Mouse (Mus musculus) heart, adult 8-10 months (tissue): ENCODE measurements around the gene Tmem179b. TPM values are rescaled to one million over a fixed set of nuclear protein-coding genes. Genes with fewer than 3 reads are reported as not detected.

Experiments used
- DNase-seq: peaks from one replicate; pipeline ENCODE4 v3.0.0; 2022; ENCODE audit warnings: low spot score
- total RNA-seq, 4 experiments: library from RNA; stranded (reverse); gene quantifications; 2 replicates each; pipeline ENCODE4 v1.2.4; 2022

The Tmem179b gene
- total RNA-seq = 10 to 100 TPM; 18.2 to 21.5 (median 19.5) TPM

DNA sequence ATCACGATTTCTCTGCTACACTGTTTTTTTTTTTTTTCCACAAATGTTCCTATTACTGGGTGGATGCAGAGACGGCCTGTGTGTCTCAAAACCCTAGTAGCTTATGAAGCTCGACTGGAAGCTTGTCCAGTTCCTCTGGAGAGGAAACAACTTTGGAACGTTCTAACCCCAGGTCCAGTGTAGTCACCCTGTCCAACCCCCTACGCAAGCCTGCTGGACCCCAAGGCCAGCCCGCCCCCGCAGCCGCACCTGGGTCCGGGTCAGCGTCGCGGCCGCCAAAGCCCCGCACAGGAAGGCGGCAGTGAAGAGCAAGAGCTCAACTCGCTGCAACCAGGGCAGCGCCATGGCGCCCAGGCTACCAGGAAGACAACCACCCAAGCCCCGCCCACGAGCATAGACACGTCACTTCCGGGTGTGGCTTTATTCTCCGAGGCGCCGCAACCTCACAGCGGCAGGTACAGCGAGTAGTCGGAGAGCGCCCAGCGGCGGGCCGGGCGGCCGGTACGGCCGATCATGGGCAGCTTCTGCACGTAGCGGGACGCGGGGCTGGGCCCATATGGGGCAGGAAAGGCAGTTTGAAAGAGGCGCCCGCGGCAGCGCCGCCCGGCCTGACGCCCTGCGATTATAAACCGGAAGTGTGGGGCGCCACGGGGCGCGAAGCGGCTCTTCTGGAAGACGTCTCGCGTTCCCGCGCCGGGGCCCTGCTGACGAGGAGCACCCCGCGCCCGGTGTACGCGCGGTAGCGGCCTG is at the start of gene Tmem179b:
TSS of gene Tmem179b (minus strand) at position 382 of the 750 bp plus-strand sequence.
- DNase-seq = peak; percentile 95

DNA sequence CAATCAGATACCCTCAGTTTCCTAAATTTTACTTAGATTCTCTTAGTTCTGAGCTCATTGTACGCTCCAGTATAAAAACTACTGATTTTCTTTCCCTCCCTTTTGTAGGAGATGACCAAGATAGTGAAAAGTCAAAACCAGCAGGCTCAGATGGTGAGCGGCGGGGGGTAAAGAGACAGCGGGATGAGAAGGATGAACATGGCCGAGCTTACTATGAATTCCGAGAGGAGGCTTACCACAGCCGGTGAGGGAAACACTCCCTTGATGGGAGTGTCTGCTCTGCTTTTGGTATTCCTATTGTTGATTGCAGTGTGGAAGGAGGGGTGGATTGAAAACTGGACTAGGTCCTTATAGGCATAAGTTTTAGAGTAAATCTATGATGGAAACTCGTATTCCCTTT is 48.4 kb upstream of the Tmem179b start:
- no peak for DNase-seq

DNA sequence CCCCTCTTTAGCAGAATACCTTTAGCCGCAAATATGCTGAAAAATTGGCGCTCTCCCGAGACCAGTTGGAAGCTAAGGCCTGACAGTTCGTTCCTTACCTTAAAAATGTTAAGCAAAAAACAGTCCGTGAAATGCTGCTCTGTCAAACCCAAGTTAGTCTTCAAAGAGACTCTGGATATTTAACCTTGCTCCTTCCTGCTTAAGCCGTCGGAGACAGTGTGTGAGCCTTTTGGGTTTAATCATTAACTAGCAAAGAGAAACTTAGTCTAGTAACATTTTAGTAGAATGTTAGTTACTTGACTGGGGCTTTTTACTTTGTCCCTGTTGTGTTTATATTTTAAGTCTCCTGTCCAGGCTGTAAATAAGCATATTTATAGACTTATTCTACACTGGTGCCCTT is 46.9 kb upstream of the Tmem179b start:
- no peak for DNase-seq

DNA sequence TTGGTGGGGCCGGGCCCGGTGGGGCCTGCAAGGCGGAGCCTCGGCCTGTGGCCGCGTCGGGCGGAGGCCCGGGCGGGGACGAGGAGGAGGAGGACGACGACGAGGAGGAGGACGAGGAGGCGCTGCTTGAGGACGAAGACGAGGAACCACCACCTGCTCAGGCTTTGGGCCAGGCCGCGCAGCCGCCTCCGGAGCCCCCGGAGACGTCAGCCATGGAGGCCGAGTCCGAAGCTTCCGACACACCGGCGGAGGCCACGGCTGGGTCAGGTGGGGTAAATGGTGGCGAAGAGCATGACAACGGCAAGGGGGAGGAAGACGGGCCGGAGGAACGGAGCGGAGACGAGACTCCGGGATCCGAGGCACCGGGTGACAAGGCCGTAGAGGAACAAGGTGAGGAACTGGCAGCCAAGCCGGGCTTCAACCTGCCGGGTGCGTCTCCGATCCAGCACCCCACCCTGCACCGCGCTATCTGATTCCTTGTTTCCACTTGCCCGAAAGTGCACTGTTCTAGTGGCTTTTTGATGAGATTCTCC is 46.2 kb upstream of the Tmem179b start:
- DNase-seq = no peak

GRCm38 (mm10) chr19:8819596-8820423 is 45.5 kb upstream of the Tmem179b start, which contains the start of gene Hnrnpul2:
Hnrnpul2 (plus strand) TSS chr19:8820010.
- DNase-seq = peak; percentile 98

- DNase-seq = peak; percentile 98
Measured at GRCm38 (mm10) chr19:8818801-8819595, 44.7 kb upstream of the Tmem179b start, which contains the start of gene Ttc9c. Ttc9c (minus strand) TSS chr19:8819333.

GRCm38 (mm10) chr19:8818301-8818798 is 44.1 kb upstream of the Tmem179b start:
- DNase-seq = no peak

DNA sequence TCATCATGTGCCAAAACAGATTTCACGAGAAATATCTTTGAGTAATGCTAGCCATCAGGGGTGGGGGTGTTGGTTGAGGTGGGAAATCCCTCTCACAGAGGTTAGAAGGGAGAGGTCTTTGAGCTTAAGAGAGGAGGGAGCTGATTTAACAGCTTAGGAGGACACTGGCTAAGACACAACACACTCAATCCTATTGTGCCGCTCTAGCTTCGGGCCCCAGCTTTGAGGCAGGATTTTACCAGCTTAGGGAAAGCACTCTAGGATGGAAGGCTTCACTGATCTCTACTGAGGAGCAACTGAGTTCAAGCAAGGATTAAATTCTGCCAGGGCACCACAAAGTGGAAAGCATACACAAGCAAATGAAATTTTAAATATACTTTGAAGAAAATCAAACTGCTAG is 42.7 kb upstream of the Tmem179b start:
- DNase-seq = no peak

DNA sequence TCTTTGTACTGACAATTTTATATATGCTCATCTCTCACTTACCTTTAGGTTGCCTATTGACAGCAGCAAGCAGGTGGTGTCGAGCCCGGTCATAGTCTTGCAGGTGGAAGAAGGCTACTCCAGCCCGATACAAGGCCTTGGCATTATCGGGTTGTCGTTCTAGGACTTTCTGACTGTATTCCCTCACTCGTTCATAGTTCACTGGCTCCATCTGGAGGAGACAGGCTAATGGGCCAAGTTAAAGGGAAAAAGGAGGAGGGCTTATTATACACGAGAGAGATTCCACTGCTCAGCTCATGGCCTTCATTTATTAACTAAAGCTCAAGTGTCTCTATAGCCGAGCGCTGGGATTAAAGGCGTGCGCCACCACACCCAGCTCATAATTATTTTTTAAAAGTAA is 41.5 kb upstream of the Tmem179b start:
- DNase-seq = no peak

DNA sequence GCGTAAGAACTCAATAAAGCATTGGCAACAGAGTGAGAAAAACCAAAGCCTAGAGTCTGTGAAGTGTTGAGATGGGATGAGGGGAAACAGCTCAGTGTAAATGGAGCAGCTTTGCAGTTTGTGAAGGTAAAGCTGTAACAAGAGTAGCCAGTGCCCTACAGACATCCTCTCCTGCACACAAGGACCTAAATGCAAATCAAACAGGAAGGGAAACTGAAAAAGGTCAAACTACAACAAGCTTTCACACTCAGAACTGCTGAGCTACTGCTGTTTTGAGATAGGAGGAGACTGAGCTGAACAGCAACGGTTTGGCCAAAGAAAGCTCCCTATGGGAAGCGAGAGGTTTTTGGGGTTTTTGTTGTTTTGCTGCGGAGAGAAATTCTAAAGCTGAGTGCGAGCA is 32.5 kb upstream of the Tmem179b start:
- no peak for DNase-seq

- DNase-seq = no peak
Measured at GRCm38 (mm10) chr19:8803879-8804660, 29.8 kb upstream of the Tmem179b start.

DNA sequence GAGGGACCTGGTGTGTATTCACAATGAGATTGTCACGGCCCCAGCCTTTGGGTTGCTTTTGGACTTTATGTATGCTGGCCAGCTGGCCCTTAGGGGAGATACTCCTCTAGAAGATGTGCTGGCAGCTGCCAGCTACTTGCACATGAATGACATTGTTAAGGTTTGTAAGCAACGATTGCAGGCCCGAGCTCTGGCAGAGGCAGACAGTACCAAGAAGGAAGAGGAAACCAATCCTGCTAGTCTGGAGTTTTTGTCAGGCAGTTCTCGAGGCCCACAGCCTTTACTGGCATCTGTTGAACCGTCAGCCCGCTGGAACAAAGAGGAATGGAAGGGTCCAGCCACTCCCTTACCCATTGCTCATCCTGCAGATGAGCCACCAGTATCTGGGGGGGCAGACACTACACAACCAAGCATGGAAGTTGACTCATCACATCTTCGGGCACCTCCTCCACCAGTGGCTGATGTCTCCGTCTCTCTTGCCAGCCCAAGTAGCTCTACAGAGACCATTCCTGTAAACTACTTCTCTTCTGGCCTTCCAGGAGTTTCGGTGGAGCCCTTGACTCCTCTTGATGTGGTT is 29.0 kb upstream of the Tmem179b start:
- no peak for DNase-seq

- DNase-seq = peak; percentile 98
Measured at GRCm38 (mm10) chr19:8802130-8802821, 28.0 kb upstream of the Tmem179b start, which contains the start of gene Zbtb3. Zbtb3 (plus strand) TSS chr19:8802555.

GRCm38 (mm10) chr19:8798947-8799315 is 24.7 kb upstream of the Tmem179b start:
- no peak for DNase-seq

DNA sequence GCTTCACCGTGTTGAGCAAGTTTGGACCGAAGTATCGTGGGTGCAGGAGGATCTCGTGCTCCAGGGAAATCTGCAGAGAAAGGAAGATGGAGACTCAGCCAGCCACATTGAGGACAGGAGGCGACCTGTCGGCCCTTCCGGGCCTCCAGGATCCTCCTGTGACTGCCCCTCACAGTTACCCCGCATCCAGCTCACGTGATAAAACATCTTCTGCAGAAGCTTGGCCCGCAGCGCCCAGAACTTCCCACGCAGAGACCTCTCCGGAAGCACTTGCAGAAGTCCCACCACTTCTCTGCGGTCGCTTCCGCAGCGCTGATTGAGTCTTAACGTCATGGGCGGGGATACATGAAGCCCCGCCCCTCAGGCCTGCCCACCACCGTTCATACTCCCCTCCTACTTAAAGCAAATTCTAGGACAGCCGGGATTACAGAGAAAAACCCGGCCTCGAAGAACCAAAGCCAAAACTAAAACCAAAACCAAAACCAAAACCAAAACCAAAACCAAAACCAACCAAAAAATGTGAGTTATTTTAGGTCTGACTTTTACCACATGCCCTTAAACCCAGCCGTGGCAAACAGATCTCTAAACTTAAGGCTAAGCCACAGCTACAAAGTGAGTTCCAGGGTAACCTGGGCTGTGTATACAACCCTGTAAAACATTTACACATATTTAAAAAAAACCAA is 24.1 kb upstream of the Tmem179b start, which contains the start of gene Polr2g:
TSS of gene Polr2g (minus strand) at position 314 of the 683 bp plus-strand sequence.
- DNase-seq = peak; percentile 91

- no peak for DNase-seq
Measured at GRCm38 (mm10) chr19:8790171-8790570, 15.9 kb upstream of the Tmem179b start.

- no peak for DNase-seq
Measured at GRCm38 (mm10) chr19:8789171-8789570, 14.9 kb upstream of the Tmem179b start.

DNA sequence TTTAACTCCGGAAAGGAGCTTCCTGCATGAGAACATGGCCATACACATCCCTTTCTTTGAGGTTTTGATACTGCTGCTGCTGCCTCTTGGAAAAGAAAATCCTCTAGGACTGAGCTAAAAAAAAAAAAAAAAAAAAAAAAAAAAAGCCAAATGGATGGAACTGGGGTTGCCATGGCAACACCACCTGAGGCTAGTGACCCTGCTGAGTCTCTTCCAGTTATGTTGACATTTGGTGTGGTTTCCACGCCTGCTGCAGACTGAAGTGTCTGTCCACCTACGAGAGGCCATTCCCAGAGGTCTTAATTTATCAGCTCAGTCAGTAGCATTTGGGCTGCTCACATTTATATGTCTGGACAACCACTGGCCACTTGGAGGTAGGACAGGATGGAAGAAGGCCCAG is 14.3 kb upstream of the Tmem179b start:
- DNase-seq = no peak
